In genomic region chr2:35044956-35045355, GRCm38 (mm10) we compare ENCODE assay signal across 8 mouse cellular contexts. TPM values are rescaled to one million over a fixed set of nuclear protein-coding genes. Genes with fewer than 3 reads are reported as not detected.
DNase-seq lines count a peak whose midpoint lies in the region; ATAC-seq and TF ChIP-seq lines count a peak whose summit lies in the region.

No protein-coding gene starts in this region.

- H3K4me1 ChIP-seq in liver, embryonic 14.5 days (replicated peaks; ENCODE audit: control insufficient read depth in 2 of 2, insufficient read depth in 2 of 2, low read length in 1 of 2), result no peaks in the 10 kb centered on the region
- no peaks in the 10 kb centered on the region for H3K4me1 ChIP-seq in cortical plate, adult 2 months (ENCODE audit: control insufficient read depth, insufficient read depth, low read length)

- no peaks in the 10 kb centered on the region for H3K36me3 ChIP-seq in liver, embryonic 14.5 days (replicated peaks; ENCODE audit: control insufficient read depth, insufficient read depth, low read depth)

- H3K9ac ChIP-seq in liver, embryonic 14.5 days (replicated peaks), result no peak overlapping the region

- DNase-seq in cerebellum, postnatal 10 days, result peak; percentile 22 to 23
- no peak for DNase-seq in cerebellum, adult 8-10 months
- DNase-seq in liver, embryonic 14.5 days (ENCODE audit: low read depth in 3 of 3, low spot score in 3 of 3), result no peak
- no peak for DNase-seq in liver
- peak; percentile 38 to 56 for DNase-seq in kidney, postnatal 36 days
- DNase-seq in thymus, postnatal 0 days (ENCODE audit: low spot score), result peak; percentile 56
- DNase-seq in frontal cortex, postnatal 10 days (ENCODE audit: low spot score in 2 of 2), result no peak

- no peak for ATAC-seq in liver, embryonic 14.5 days (ENCODE audit: insufficient read depth)

- H3K4me2 ChIP-seq in liver, embryonic 14.5 days (ENCODE audit: low read depth), result no peak overlapping the region

- H3K9me3 ChIP-seq in liver, embryonic 14.5 days (ENCODE audit: control insufficient read depth, low read length), result no peaks in the 10 kb centered on the region

- 57% methylated on average over 2 of the region's 2 CpGs for WGBS in liver, embryonic 14.5 days (ENCODE audit: insufficient replicate concordance)

- TF ChIP-seq POLR2A in cortical plate, adult 2 months (IDR thresholded peaks at IDR 0.05; ENCODE audit: extremely low read depth, insufficient read depth, low read length), result no peak

- no peaks in the 10 kb centered on the region for H3K27me3 ChIP-seq in liver, embryonic 14.5 days (ENCODE audit: control insufficient read depth, insufficient read depth, low read length)

- no peak for TF ChIP-seq EP300 in liver, embryonic 14.5 days (IDR thresholded peaks at IDR 0.05; ENCODE audit: low read depth)

- no peak overlapping the region for H3K27ac ChIP-seq in liver, embryonic 14.5 days
- H3K27ac ChIP-seq in cortical plate, adult 2 months (ENCODE audit: insufficient read depth, low read length), result no peak overlapping the region

- peak; percentile 68 for TF ChIP-seq CTCF in liver, embryonic 14.5 days (IDR thresholded peaks at IDR 0.05; ENCODE audit: low read depth)
- TF ChIP-seq CTCF in cortical plate, adult 2 months (IDR thresholded peaks at IDR 0.05; ENCODE audit: extremely low read depth, insufficient read depth, low read length), result peak; percentile 60

- H3K4me3 ChIP-seq in liver, embryonic 14.5 days (ENCODE audit: insufficient read depth in 1 of 2, low read depth in 2 of 2, low read length in 2 of 2), result no peak overlapping the region
- no peak overlapping the region for H3K4me3 ChIP-seq in cortical plate, adult 2 months (ENCODE audit: insufficient read depth, low read length)

RNA-seq across cellular contexts. Expression of gene Hc, which starts 16.3 kb away (rescaled TPM):
- 27.9 and 56.3 TPM in 2 replicates for polyA plus RNA-seq in liver, embryonic 14.5 days (2012; rRNA removed)
- polyA plus RNA-seq in liver, embryonic 14.5 days (2014; fragmentation: Nextera tagmentation; extraction: Ambion mirVana), result 37.4 and 39.3 TPM in 2 replicates
- polyA plus RNA-seq in cortical plate, adult 2 months (2012; rRNA removed), result 0.08 and 0.35 TPM in 2 replicates
- 0.07 and 0.22 TPM in 2 replicates for polyA plus RNA-seq in thymus, postnatal 0 days (2015; fragmentation: Nextera tagmentation; extraction: Ambion mirVana)

RNA-seq across cellular contexts. Expression of gene AI182371, which starts 56.4 kb away (rescaled TPM):
- 10.5 and 16.5 TPM in 2 replicates for polyA plus RNA-seq in liver, embryonic 14.5 days (2012; rRNA removed)
- polyA plus RNA-seq in liver, embryonic 14.5 days (2014; fragmentation: Nextera tagmentation; extraction: Ambion mirVana), result 7.5 and 8.6 TPM in 2 replicates
- polyA plus RNA-seq in cortical plate, adult 2 months (2012; rRNA removed), result 0.52 and 0.59 TPM in 2 replicates
- polyA plus RNA-seq in thymus, postnatal 0 days (2015; fragmentation: Nextera tagmentation; extraction: Ambion mirVana), result 0.33 and 0.53 TPM in 2 replicates

Comparison
In these comparisons a context has a peak if more than half of its experiments do, and no peak if none do; other contexts are left out.
1. DNase-seq: peak in cerebellum, postnatal 10 days (2 of 2), kidney, postnatal 36 days (2 of 2) and thymus, postnatal 0 days (single experiment); none in cerebellum, adult 8-10 months (single experiment), liver, embryonic 14.5 days (0 of 3), liver (single experiment) and frontal cortex, postnatal 10 days (0 of 2).
2. RNA of gene Hc, which starts 16.3 kb away (polyA plus RNA-seq): 27.9 to 56.3 TPM in liver, embryonic 14.5 days; 0.08 to 0.35 TPM in cortical plate, adult 2 months and 0.07 to 0.22 TPM in thymus, postnatal 0 days; every median in the first group is over 10 times any median in the second.